Mouse (Mus musculus): ENCODE data around the gene Krtap5-1.

DNA sequence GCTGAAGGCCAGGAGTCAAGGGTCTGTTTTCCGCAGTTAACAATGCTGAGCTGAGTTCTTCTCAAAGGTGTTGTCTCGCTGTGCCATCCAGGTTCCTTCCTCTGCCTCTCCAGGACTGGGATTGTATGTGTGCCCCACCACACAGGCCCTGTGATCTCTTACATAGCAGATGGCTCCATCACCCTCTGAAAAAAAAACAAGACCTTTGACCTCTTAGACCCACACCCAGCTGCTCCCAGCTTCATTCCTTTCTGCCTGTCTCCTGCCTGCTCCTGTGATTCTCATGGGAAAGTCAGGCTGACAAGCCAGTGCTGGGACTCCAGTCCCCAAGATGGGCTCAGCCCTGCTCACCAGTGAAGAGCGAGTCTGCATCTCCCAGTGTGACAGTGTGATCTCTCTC is 31.6 kb upstream of the Krtap5-1 start:
- no peak for TF ChIP-seq GATA1 (IDR thresholded peaks at IDR 0.05; ENCODE audit: borderline replicate concordance, low read length)
- no peak for TF ChIP-seq FLI1 (IDR thresholded peaks at IDR 0.05; ENCODE audit: low read length)
